Mouse (Mus musculus) skeletal muscle tissue, adult 2 months (tissue): ENCODE results near the gene AC153137.1.
A peak's percentile ranks its signal among the peaks of the same experiment; 100 is the strongest.
"Not testable (repeated sequence)": the region's sequence is repeated elsewhere in the genome, so short reads cannot be mapped to it uniquely, and the experiment has no call there.

Source experiments
- DNase-seq: peaks from one replicate; pipeline ENCODE4 v3.0.0-alpha.2; 2012; ENCODE audit warnings: low read depth, low spot score

The AC153137.1 gene

GRCm38 (mm10) chr1:30977868-30978267, at the start of gene AC153137.1:
AC153137.1 (minus strand) TSS chr1:30977968.
- DNase-seq = not testable (repeated sequence)

- DNase-seq = no peak
These were observed 45.4 kb upstream of the AC153137.1 start for GRCm38 (mm10) chr1:31023173-31023572.

GRCm38 (mm10) chr1:31019283-31019682, 41.5 kb upstream of the AC153137.1 start:
- DNase-seq = peak; percentile 81

GRCm38 (mm10) chr1:31017377-31017776, 39.6 kb upstream of the AC153137.1 start:
- no peak for DNase-seq

- no peak for DNase-seq
These were observed 38.3 kb upstream of the AC153137.1 start for GRCm38 (mm10) chr1:31016068-31016467.

- DNase-seq = no peak
These were observed 37.5 kb upstream of the AC153137.1 start for GRCm38 (mm10) chr1:31015261-31015660.

- not testable (repeated sequence) for DNase-seq
These were observed 529 bp downstream of the AC153137.1 start for GRCm38 (mm10) chr1:30977239-30977638.

GRCm38 (mm10) chr1:30951795-30952194, 26.0 kb downstream of the AC153137.1 start:
- DNase-seq = no peak

- no peak for DNase-seq
These were observed 27.3 kb downstream of the AC153137.1 start for GRCm38 (mm10) chr1:30950456-30950835.

GRCm38 (mm10) chr1:30949710-30950455, 27.9 kb downstream of the AC153137.1 start:
- DNase-seq = peak; percentile 99

- peak; percentile 40 for DNase-seq
These were observed 28.7 kb downstream of the AC153137.1 start for GRCm38 (mm10) chr1:30948950-30949639.

GRCm38 (mm10) chr1:30948361-30948949, 29.3 kb downstream of the AC153137.1 start:
- peak; percentile 14 for DNase-seq

GRCm38 (mm10) chr1:30945136-30945535, 32.6 kb downstream of the AC153137.1 start:
- no peak for DNase-seq

GRCm38 (mm10) chr1:30940571-30940970, 37.2 kb downstream of the AC153137.1 start:
- DNase-seq = no peak

GRCm38 (mm10) chr1:30938392-30938791, 39.4 kb downstream of the AC153137.1 start:
- DNase-seq = no peak

- no peak for DNase-seq
These were observed 40.3 kb downstream of the AC153137.1 start for GRCm38 (mm10) chr1:30937396-30937965.

- no peak for DNase-seq
These were observed 41.3 kb downstream of the AC153137.1 start for GRCm38 (mm10) chr1:30936488-30936887.

- DNase-seq = no peak
These were observed 46.9 kb downstream of the AC153137.1 start for GRCm38 (mm10) chr1:30930823-30931222.

GRCm38 (mm10) chr1:30930194-30930593, 47.6 kb downstream of the AC153137.1 start:
- DNase-seq = no peak
